Mouse (Mus musculus): Measurements from ENCODE around the gene Caps2. TPM values are rescaled to one million over a fixed set of nuclear protein-coding genes. Genes with fewer than 3 reads are reported as not detected.
"Not testable (repeated sequence)": the region's sequence is repeated elsewhere in the genome, so short reads cannot be mapped to it uniquely, and the experiment has no call there.

The Caps2 gene
- polyA plus RNA-seq, 1 experiment from 2014 or later: 0.18 TPM

DNA sequence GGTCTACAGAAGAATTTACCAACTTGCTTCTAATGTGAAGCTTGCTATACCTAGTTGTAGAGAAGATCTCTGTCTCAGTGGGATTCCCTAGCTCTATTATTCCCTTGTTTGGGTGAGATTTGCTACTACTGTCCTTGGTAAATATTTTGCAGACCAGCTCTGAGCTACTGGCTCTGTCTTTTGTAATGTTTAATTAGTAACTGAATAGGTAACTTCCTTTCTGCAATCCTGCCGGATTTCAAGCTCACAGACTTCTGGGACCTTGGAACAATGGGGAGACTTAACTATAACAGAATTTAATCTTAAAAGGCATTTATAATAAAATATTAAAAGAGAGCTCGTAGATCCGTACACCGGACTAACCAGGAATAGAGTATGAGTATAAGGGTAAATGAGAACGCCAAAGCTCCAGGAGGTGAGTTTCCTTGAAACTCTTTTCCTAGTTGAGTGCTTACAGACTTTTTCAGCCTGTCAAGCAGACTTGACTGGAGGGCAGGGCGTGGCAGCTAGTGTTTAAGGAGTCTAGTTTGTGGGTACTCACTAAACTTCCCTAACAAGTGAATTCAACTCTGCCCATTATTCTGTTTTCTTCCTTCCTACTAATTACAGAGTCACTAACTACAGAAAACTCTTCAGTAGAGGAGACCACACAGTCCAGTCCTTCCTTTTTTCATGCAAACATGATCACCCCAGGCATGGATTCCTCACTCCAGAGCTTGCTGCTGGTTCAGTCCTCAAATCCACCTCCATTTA, 65.8 kb downstream of the Caps2 start:
- not testable (repeated sequence) for ATAC-seq; H3K4me3 ChIP-seq (replicated peaks); H3K4me2 ChIP-seq (replicated peaks); H3K4me1 ChIP-seq (replicated peaks); H3K9ac ChIP-seq; H3K36me3 ChIP-seq; H3K27me3 ChIP-seq (replicated peaks); H3K9me3 ChIP-seq; H3K27ac ChIP-seq
- WGBS: 54% methylated on average over 6 of the region's 6 CpGs

DNA sequence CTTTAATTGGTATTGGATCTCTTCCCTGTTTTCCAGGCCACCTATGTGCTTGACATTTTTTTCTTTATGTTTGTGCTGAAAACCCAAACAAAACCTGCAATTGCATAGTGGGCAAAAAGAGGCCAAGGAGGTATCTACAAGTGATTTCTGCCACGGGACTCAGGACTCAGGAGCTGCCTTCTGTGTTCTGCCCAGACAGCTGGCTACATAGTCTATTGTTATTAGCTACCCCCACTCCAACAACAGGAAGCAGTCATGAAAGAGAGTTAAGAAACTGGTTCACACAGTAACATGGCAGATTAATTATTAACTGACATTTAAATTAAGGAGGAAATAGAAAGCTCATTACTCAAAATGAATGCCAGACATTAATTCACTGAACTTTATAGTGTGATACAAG, 69.3 kb downstream of the Caps2 start:
- H3K27ac ChIP-seq; H3K4me2 ChIP-seq (replicated peaks): not testable (repeated sequence)

DNA sequence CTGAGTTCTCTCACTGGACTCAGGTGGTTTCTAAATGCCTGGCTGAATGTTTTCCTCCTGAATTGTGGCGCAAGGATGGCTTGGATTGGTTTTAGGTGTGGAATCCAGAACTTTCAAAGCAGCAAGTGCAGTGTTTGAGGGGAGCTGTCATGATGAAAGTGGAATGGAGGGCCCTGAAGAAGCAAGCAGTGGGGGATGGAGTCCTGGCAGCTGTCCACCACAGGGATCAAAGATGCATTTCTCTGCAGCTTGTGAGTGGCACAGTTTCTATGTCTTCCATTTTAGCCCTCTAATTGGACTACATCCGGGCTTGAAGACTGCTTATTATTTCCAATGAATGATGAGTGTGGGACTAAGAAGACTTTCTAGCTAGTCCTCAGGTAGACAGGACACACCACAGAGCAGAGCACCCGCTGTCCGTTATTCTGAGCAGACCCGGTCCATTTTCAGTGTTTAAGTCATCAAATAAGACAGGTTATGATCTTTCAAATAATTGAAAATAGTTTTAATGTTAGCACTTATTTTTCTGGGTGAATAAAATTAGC, 72.0 kb downstream of the Caps2 start:
- not testable (repeated sequence) for H3K27me3 ChIP-seq (replicated peaks); H3K9ac ChIP-seq; H3K36me3 ChIP-seq; H3K9me3 ChIP-seq; ATAC-seq; H3K4me3 ChIP-seq (replicated peaks); H3K4me1 ChIP-seq (replicated peaks); H3K4me2 ChIP-seq (replicated peaks); H3K27ac ChIP-seq
- WGBS: 89% methylated on average over 5 of the region's 5 CpGs

More for the DNA sequence above, 69.3 kb downstream of the Caps2 start:
- not testable (repeated sequence) for H3K9me3 ChIP-seq; H3K9ac ChIP-seq; ATAC-seq; H3K36me3 ChIP-seq; H3K27me3 ChIP-seq (replicated peaks); H3K4me1 ChIP-seq (replicated peaks); H3K4me3 ChIP-seq (replicated peaks)
- 38% methylated on average over 1 of the region's 1 CpGs for WGBS

DNA sequence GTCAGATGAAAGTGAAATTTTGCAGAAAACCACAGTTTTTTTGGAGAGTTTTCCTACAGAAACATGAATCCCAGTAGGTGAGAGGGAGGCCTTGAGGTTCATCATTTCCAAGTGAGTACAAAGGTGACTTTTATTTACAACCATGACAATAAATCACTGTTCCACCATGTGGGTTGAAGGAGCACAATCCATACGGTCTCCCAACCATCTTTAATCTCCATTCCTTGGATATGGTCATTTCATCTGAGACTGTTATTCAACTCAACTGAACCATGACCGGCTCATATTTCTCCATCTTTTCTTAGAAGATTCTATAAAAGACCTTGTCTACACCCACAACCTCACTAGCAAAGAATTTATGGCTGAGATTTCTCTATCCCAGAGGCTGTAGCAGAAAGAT, 84.9 kb downstream of the Caps2 start:
- H3K36me3 ChIP-seq: no peaks in the 10 kb centered on the region

DNA sequence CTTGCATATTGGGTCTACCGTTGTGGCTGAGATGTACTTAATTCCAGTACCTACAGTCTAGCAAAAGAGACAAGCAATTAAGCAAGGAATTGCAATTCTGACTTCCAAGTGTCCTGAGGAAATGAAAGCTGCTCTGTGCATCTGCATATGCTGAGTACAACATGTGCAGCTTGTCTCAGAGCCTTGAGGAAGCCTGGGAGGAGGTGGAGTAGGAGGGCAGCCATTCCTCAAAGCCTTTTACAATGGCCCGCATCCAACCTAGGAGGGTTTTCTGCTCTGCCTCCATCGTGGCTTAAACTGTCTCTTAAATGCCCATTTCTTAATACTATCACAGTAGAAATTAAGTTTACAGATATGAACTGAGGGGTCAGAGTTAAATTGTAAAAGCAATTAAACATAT, 100.0 kb downstream of the Caps2 start:
- H3K9ac ChIP-seq: no peak overlapping the region
- no peak overlapping the region for H3K27ac ChIP-seq
- 71% methylated on average over 3 of the region's 3 CpGs for WGBS
- no peaks in the 10 kb centered on the region for H3K4me1 ChIP-seq (replicated peaks)
- ATAC-seq: no peak
- H3K4me2 ChIP-seq (replicated peaks): no peak overlapping the region
- no peaks in the 10 kb centered on the region for H3K9me3 ChIP-seq
- H3K36me3 ChIP-seq: no peaks in the 10 kb centered on the region
- H3K4me3 ChIP-seq (replicated peaks): no peak overlapping the region
- H3K27me3 ChIP-seq (replicated peaks): no peaks in the 10 kb centered on the region

More for the DNA sequence above, 84.9 kb downstream of the Caps2 start:
- Histone ChIP-seq H3K9ac (no peak overlapping the region), H3K4me1 (replicated peaks) (no peaks in the 10 kb centered on the region), H3K4me2 (replicated peaks) (no peak overlapping the region), H3K4me3 (replicated peaks) (no peak overlapping the region), H3K27me3 (replicated peaks) (no peaks in the 10 kb centered on the region), H3K27ac (no peak overlapping the region), H3K9me3 (no peaks in the 10 kb centered on the region)
- ATAC-seq: no peak
- 59% methylated on average over 2 of the region's 2 CpGs for WGBS

Other genes with a start within 250 kb of the Caps2 start
- gene Krr1, start 191.0 kb upstream of the Caps2 start, polyA plus RNA-seq (2015; fragmentation: Nextera tagmentation; extraction: Ambion mirVana): 37.1 and 43.0 TPM in 2 replicates
- 13.1 and 13.7 TPM in 2 replicates for gene Glipr1, start 161.0 kb upstream of the Caps2 start, polyA plus RNA-seq (2015; fragmentation: Nextera tagmentation; extraction: Ambion mirVana)
- not detected in 2 replicates for gene Glipr1l1, start 103.4 kb upstream of the Caps2 start, polyA plus RNA-seq (2015; fragmentation: Nextera tagmentation; extraction: Ambion mirVana)
- not detected in 2 replicates for gene Glipr1l2, start 80.3 kb upstream of the Caps2 start, polyA plus RNA-seq (2015; fragmentation: Nextera tagmentation; extraction: Ambion mirVana)
- gene Glipr1l3, start 3.3 kb upstream of the Caps2 start, polyA plus RNA-seq (2015; fragmentation: Nextera tagmentation; extraction: Ambion mirVana): not detected in 2 replicates
- 0.48 and 0.85 TPM in 2 replicates for gene Kcnc2, start 107.5 kb downstream of the Caps2 start, polyA plus RNA-seq (2015; fragmentation: Nextera tagmentation; extraction: Ambion mirVana)